9 mouse cellular contexts compared by ENCODE assay signal in genomic region chr2:166273312-166274015, GRCm38 (mm10).
A peak's percentile ranks its signal among the peaks of the same experiment; 100 is the strongest.
DNase-seq lines count a peak whose midpoint lies in the region; ATAC-seq and TF ChIP-seq lines count a peak whose summit lies in the region.
"Had no signal": no experiment of that assay in that cellular context is flagged by ENCODE, and none has a peak within 500 bp of the region (broad histone marks: within the 10 kb centered on the region; RNA-seq: fewer than 3 reads in every experiment).

No protein-coding gene starts in this region.

- peak overlapping the region; percentile 25 for H3K4me2 ChIP-seq in intestine, embryonic 15.5 days (replicated peaks)
- H3K4me2 ChIP-seq in lung, postnatal 0 days (replicated peaks; ENCODE audit: low read depth, low read length) = no peak overlapping the region
- H3K4me2 ChIP-seq: limb, embryonic 15.5 days had no signal

- H3K27me3 ChIP-seq in intestine, embryonic 15.5 days (replicated peaks) = no peaks in the 10 kb centered on the region; the same call in 1 of the 2 replicates
- no peaks in the 10 kb centered on the region for H3K27me3 ChIP-seq in lung, postnatal 0 days (replicated peaks; ENCODE audit: insufficient read depth, low read length)
- H3K27me3 ChIP-seq: limb, embryonic 15.5 days had no signal

- H3K9me3 ChIP-seq in intestine, embryonic 15.5 days = no peaks in the 10 kb centered on the region
- H3K9me3 ChIP-seq in lung, postnatal 0 days (ENCODE audit: low read length) = no peaks in the 10 kb centered on the region
- H3K9me3 ChIP-seq: limb, embryonic 15.5 days had no signal

- no peak for TF ChIP-seq EP300 in lung, postnatal 0 days (IDR thresholded peaks at IDR 0.05)

- peak overlapping the region; percentile 19; the same call in 1 of the 2 replicates for H3K27ac ChIP-seq in intestine, embryonic 15.5 days
- no peak overlapping the region for H3K27ac ChIP-seq in lung, postnatal 0 days (ENCODE audit: low read length)
- H3K27ac ChIP-seq: limb, embryonic 15.5 days had no signal

- no peak overlapping the region for H3K4me3 ChIP-seq in intestine, embryonic 15.5 days (replicated peaks)
- H3K4me3 ChIP-seq in lung, postnatal 0 days (ENCODE audit: low read depth, low read length) = no peak overlapping the region
- H3K4me3 ChIP-seq: limb, embryonic 15.5 days had no signal

- H3K4me1 ChIP-seq in intestine, embryonic 15.5 days (replicated peaks) = peaks cover 13% of the 10 kb centered on the region
- H3K4me1 ChIP-seq in lung, postnatal 0 days (ENCODE audit: insufficient read depth, low read depth, low read length) = peaks cover 8% of the 10 kb centered on the region

- DNase-seq in MN1 (ENCODE audit: low spot score) = peak; percentile 58
- peak; percentile 43 for DNase-seq in brain, adult 2 months (ENCODE audit: low read depth, low spot score)
- DNase-seq in lung, postnatal 0 days (ENCODE audit: low spot score) = peak; percentile 73
- DNase-seq in adrenal gland, postnatal 36 days = no peak
- DNase-seq in left cerebral cortex, adult 11 months (ENCODE audit: low spot score) = no peak
- DNase-seq in urinary bladder, adult 18-20 months (ENCODE audit: low spot score in 2 of 2) = no peak

- ATAC-seq in intestine, embryonic 15.5 days = peak; percentile 73
- peak; percentile 57 for ATAC-seq in lung, postnatal 0 days
- no peak for ATAC-seq in inflammation-experienced regulatory T-cells, adult 6 months

- H3K36me3 ChIP-seq in intestine, embryonic 15.5 days = no peaks in the 10 kb centered on the region
- H3K36me3 ChIP-seq in lung, postnatal 0 days (ENCODE audit: insufficient read depth, low read length) = no peaks in the 10 kb centered on the region
- H3K36me3 ChIP-seq: limb, embryonic 15.5 days had no signal

- 28% methylated on average over 23 of the region's 23 CpGs for WGBS in intestine, embryonic 15.5 days
- 35% methylated on average over 23 of the region's 23 CpGs for WGBS in lung, postnatal 0 days

- no peak overlapping the region for H3K9ac ChIP-seq in intestine, embryonic 15.5 days
- H3K9ac ChIP-seq in lung, postnatal 0 days (replicated peaks; ENCODE audit: low read depth) = no peak overlapping the region
- H3K9ac ChIP-seq: limb, embryonic 15.5 days had no signal

- TF ChIP-seq CTCF in lung, postnatal 0 days (IDR thresholded peaks at IDR 0.05) = no peak

Comparison
In these comparisons a context has a peak if more than half of its experiments do, and no peak if none do; other contexts are left out.
1. DNase-seq: peak in MN1 (single experiment), brain, adult 2 months (single experiment) and lung, postnatal 0 days (single experiment); none in adrenal gland, postnatal 36 days (0 of 2), left cerebral cortex, adult 11 months (single experiment) and urinary bladder, adult 18-20 months (0 of 2).